Mouse (Mus musculus): ENCODE data around the gene Tspan6. TPM values are rescaled to one million over a fixed set of nuclear protein-coding genes. Genes with fewer than 3 reads are reported as not detected.

Tspan6 gene
- 10 to 100 TPM; 17.1 TPM for total RNA-seq (2021)

DNA sequence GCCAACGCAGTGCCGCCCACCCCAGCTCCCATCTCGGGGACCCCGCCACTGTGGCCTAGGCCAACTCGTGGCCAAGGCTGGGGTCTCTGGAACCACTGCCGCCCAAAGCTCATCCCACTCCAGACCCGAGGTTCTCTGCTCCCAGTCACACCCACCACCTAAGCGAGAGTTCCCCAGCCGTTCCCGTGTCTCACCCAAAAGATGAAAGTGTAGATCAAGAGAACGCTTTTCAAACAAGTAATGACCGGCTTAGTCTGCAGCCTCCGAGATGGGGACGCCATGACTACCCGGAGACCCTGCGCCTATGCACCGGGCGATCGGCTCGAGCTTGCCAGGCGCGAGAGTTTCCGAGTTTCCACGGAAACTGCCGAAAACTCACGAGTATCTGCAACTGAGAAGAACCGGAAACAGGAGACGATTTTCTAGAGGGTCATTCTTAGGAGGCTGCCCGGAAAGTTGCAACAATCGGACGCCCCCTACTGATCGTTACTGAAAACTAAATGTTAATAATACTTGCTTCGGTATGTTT lies at the start of gene Tspan6:
Gene Tspan6, minus strand, starts transcription at position 416 of the 529 bp plus-strand sequence.
- DNase-seq (ENCODE audit: low spot score in 2 of 2), result peak; percentile 78 to 87
- intact Hi-C loops (cut with DNase I), result loop anchor here (10.0 kb wide), 1 partner anchor 113 kb away; no protein-coding TSS in a partner anchor

DNA sequence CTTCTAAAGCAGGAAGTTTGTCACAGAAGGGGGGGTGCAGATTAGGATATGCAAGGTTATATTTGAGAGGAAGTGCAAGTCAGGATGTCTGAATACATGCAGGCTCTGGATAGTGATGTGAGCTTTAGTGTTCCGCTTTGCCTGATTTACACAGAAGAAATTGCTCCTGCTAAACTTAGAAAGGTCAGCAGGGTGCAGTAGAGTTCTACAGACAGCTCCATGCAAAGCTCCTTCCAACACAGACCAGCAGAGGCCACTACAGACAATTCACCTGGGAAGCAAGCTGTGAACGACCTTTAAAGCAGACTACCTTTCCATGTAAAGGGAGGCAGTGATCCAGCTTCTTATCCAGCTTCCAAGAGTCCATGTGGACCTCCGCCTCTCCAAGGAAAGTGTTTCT lies 49.2 kb upstream of the Tspan6 start:
- peak; percentile 23 to 43 for DNase-seq (ENCODE audit: low spot score in 2 of 2)
- intact Hi-C loops (cut with DNase I), result loop anchor here (1.0 kb wide), 1 partner anchor 72 kb away; no protein-coding TSS in a partner anchor

DNA sequence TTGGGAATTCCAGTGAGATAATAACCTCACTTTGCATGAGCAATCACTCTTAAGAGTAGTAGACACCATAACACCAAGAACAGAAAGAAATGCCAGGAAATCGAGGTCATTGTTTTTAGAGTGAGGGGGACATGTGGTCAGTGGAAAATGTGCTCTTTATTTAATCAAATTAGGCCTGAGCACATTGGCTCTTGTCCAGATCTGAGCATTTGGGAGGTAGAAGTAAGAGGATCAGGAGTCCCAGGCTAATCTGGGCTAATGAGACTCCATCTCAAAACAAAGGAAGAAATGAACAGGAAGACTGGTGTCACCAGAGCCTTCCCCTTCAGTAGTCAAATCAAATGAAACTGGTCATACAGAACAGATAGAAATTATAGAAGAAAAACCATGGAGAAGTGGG lies 41.3 kb upstream of the Tspan6 start:
- intact Hi-C loops (cut with DNase I), result no loop called here
- DNase-seq (ENCODE audit: low spot score in 2 of 2), result no peak

DNA sequence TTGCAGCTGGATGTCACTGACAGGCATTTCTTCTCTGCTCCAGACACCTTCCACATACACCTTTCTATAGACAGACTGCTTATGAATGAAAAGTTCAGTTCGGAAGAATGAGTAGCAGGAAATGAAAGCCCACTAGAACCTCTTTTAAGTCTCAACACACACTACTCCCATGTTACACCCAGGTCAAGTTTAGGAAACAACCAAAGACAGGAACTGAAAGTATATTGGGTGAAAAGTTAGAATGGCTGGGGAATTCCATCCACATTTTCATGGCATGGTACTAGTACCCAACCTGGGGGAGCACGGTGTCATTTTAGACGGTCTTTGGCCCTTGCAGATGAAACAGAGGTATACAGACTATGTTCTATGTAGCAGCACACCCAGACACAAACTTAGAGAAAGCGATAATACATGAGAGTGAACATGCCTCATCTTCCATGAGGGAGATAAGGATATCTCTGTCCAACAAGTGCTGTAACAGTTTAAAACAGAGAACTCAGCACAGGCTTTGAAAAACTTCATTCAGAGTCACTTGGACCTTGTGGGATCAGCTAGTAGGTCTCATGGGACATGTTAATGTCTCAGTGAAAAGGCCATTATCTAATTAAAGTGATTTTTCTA lies 38.5 kb upstream of the Tspan6 start:
- intact Hi-C loops (cut with DNase I), result no loop called here
- DNase-seq (ENCODE audit: low spot score in 2 of 2), result no peak

DNA sequence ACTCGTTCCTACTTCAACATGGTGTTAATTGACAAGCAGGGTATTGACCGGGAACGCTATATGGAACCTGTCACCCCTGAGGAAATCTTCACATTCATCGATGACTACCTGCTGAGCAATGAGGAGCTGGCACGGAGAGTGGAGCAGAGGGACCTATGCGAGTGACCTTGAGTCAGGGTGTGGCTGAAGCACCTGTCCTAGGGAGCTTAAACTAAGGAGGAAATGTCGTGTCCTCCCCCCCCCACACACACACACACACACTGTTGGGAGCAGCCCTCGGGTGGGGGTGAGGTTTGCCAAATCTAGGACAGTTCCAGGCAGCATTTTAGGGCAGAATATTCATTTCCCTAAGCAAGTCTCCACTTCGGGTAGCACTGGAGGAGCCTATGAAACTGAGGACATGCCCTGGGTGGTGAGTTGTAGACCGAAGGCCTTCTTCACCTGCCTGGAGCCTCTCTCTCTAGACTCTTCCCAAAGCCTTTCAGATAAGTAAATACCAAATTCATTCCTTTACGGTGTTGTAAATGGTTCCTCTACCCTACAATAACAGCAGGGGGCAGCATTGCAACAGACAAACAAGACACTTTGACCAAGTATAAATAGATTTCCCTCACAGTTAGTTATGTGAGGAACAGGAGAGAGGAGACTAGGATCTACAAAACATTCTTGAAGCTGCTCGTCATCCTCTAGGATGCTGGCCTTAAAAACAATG lies 33.2 kb upstream of the Tspan6 start:
- DNase-seq (ENCODE audit: low spot score in 2 of 2), result peak; percentile 29 to 55
- intact Hi-C loops (cut with DNase I), result loop anchor here (5.0 kb wide), 1 partner anchor 86 kb away; no protein-coding TSS in a partner anchor

DNA sequence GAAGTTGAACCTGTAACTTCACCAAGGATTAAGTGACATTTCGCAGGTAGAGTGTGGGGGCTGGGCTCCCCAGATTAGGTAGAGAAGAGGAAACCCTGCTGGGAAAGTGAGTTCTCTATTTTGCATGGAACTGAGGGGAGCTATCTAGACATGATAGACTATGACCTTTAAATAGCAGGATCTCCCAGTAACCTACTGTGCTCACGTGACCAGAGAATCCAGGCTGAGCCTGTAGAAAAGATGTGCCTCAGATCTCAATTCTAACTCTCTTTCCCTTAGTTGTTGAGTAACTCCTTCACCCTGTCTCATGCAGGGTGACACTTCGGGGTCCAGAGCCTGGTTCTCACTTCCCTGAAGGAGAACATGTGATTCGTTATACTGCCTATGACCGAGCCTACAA lies 28.5 kb upstream of the Tspan6 start:
- DNase-seq (ENCODE audit: low spot score in 2 of 2), result no peak
- intact Hi-C loops (cut with DNase I), result no loop called here

DNA sequence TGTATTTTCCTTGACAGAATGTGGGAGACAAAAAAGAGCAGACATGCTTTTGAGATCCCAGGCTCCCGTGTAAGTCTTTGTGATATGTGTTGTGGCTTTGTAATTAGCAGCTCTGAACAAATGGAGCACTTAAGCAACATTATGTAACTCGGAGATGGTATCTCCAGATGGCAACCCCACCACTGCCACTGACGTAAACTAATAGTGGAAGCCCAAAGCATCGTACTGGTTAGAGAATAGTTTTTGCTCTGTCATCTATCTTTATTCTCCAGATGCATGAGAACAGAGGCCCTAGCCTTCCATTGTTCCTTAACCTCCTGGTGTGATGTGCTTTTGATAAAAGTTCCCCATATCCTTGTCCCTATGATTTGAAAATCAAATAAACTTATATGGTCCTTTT lies 23.0 kb upstream of the Tspan6 start:
- intact Hi-C loops (cut with DNase I), result no loop called here
- no peak for DNase-seq (ENCODE audit: low spot score in 2 of 2)

DNA sequence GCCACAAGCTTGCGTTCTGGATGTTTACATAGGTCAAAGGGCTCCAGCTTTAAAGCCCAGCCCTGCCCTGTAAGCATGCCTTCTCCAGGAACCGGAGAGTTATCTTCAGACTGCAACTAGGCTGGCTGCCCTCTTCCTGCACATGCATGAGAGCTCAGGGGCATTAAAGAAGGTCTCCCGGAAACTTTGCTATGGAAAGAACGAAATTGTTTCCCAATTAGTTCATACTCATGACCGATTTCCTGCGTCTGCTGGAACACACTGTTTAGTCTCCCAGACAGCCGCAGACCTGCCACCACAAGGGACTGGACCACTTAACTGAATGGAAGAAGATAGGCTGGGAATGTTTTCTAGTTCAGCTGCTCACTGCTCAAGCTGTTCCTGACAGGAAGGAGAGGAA lies 16.0 kb upstream of the Tspan6 start:
- intact Hi-C loops (cut with DNase I), result no loop called here
- DNase-seq (ENCODE audit: low spot score in 2 of 2), result no peak

DNA sequence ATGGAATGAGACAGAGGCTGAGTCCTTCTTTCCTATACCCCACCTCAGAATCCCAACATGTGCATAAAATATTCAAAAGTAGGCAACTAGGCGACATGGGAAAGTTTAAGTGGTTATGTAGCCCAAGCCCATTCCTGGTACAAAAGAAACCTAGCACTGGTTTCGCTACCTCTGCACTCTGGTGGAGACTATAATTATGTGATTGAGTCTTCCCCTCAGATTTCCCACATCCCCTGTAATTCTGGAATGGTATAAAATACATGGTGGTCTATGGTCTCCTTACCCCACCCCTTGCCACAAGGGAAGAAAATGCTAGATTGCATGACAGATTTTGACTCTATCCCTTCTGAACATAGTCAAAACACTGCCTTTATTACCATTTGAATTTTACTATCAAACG lies 14.8 kb upstream of the Tspan6 start:
- DNase-seq (ENCODE audit: low spot score in 2 of 2), result no peak
- intact Hi-C loops (cut with DNase I), result no loop called here

DNA sequence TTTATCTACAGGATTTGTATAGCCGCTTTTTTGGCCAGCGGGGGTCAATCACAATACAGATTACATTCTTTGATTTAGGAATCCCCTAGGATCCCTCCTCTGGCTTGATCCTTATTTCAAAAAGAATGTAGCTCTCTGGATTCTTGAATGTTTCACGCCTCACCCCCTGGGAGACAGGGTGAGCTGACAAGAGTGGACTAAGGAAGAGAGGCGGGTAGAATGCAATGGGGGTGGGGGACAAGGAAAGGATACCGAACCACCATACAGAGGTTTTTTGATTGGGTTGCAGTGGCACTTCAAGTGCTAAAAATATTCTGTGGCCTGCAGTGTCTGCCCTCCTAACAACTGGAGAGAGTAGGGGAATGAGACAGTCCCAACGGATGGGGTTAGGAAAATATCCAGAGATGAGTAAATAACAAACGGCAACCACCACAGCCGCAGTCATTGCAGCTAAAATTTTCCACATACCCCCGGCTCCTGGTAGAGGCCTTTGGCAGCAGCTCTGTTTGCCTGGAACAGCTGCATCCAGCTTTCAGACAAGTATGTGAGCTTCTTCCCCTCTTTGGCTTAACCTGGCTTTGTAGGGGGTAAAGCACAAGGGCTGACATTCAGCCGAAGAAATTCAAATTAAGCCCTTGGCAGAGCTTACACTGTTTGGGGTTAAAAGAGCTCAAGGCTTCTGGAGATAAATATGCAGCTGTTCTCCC lies 13.3 kb upstream of the Tspan6 start:
- intact Hi-C loops (cut with DNase I), result no loop called here
- DNase-seq (ENCODE audit: low spot score in 2 of 2), result no peak

DNA sequence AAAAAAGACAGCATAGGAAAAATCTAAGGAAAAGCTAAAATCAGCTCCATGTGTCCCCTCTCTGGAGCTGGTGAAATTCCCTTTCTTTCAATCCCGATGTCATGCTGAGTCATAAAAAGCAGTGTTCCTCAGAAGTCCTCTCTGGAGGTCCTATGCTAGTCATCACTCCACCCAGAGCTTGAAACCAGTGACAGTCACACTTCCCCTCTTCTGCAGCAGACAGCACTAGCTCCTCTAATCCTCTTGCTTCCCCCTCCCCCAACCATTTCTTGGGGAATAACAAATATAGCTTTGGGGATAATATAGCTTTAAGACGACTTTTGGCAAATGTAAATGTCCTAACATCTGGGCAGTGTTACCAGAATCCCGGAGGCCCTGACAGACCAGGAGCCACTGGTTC lies 10.0 kb upstream of the Tspan6 start, which contains the start of gene Srpx2:
Gene Srpx2, plus strand, starts transcription at position 166 of the 400 bp plus-strand sequence.
- no peak for DNase-seq (ENCODE audit: low spot score in 2 of 2)
- intact Hi-C loops (cut with DNase I), result no loop called here

DNA sequence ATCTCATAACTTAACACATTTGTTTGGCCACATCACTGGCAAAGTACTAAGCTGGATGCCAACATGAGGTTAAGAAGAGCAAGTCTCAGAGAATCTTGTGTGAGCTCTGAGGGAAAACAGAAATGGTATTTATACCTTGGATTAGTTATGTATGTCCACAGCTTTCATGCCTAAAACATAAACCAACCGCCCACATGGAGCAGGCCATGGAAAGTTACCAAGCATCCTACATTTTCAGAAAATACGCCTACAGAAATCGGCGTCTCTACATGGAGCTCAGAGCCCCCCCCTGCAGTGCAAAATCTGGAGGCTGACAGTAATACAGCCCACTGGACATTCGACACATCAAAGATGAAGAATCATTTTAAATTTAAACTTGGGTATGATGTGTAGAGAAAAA lies 10.1 kb downstream of the Tspan6 start:
- intact Hi-C loops (cut with DNase I), result no loop called here
- peak in 1 of 2 experiments; percentile 63 for DNase-seq (ENCODE audit: low spot score in 2 of 2)

DNA sequence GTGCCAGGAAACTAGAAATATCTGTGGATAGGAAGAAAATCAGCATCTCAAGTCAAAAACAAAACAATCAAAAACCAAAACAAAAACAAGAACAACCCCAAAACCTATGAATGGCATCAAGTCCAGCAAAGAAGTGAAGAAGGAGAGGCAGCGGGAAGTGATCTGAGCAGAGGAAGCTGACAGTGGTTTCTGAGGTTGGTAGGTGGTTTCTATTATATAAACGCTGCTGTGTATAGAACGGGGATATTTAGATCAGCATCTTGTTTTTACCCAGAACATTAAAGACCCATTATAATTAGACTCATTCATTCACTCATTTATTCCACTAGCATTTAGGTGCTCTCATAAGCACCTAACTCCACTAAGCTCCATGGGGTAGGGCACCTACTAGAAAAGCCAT lies 10.9 kb downstream of the Tspan6 start:
- no peak for DNase-seq (ENCODE audit: low spot score in 2 of 2)
- intact Hi-C loops (cut with DNase I), result no loop called here

DNA sequence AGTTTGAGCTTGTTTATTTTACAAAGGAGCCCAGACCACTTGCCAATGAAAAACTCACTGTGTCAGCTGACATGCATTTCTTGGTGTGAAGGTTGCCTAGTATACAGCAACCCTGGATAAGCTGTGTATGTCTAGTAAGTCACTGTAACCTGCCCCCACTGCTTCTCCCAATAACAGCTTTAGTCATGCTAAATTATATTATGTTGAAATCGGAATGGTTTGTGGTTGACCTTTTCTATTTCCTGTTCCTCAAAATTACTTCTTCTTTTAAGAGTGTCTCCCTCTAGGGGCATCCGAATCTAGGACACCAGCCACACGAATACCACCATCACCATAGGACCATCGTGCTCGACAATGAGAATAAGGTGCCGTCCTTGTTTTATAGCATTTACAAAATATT lies 28.5 kb downstream of the Tspan6 start:
- intact Hi-C loops (cut with DNase I), result loop anchor here (5.0 kb wide), 1 partner anchor 82 kb away; no protein-coding TSS in a partner anchor
- no peak for DNase-seq (ENCODE audit: low spot score in 2 of 2)

DNA sequence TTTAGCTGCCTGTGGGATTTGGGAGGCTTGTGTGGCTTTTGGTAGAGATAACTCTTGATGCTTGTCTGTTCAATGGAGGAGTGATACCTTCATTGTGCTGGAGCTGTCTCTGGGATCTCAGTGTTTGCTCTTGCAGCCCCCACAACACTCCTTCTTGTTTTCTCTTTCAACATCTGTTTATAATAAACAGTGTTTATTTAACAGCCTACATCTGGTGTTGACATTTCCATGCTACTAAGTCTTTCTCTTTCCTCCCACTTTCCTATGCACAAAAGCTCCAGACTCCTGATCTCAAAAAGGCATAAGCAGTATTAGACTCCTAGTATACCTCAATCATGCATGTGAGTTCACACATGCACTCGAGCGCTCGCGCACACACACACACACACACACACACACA lies 44.6 kb downstream of the Tspan6 start:
- DNase-seq (ENCODE audit: low spot score in 2 of 2), result no peak
- intact Hi-C loops (cut with DNase I), result no loop called here

DNA sequence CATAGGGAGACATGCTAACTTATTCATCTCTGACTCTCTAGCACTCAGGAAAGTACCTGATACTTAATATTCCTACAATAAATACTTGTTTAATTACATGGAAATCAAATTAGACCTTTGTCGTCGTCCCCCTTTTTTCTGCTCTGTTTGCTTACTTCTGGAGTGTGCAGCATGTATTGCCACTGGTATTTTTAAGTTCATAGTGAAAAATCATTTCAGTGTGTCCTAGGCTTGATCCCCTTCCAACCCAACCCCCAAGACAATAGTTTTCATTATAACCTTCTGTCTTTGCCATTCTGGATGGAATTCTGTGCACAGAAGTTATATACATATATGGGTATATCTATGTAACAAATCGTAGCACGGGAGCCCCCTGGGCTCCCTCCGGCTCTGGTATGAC lies 47.5 kb downstream of the Tspan6 start, which contains the start of gene Tnmd:
Gene Tnmd, plus strand, starts transcription at position 301 of the 400 bp plus-strand sequence.
- intact Hi-C loops (cut with DNase I), result no loop called here

More for the DNA sequence above, 47.5 kb downstream of the Tspan6 start, which contains the start of gene Tnmd:
- DNase-seq (ENCODE audit: low spot score in 2 of 2), result no peak

Data from left cerebral cortex, postnatal 25 days (tissue).